Mouse (Mus musculus): ENCODE results near the gene Psmd11. TPM values are rescaled to one million over a fixed set of nuclear protein-coding genes. Genes with fewer than 3 reads are reported as not detected.
A peak's percentile ranks its signal among the peaks of the same experiment; 100 is the strongest.
"Not testable (repeated sequence)": the region's sequence is repeated elsewhere in the genome, so short reads cannot be mapped to it uniquely, and the experiment has no call there.

Psmd11 gene
- total RNA-seq (2021) = 100 to 1,000 TPM; 101 to 118 TPM

GRCm38 (mm10) chr11:80428381-80429008, at the start of gene Psmd11:
Psmd11 (plus strand) TSS chr11:80428615.
- intact Hi-C loops (cut with DNase I) = loop anchor here (5.0 kb wide), 1 partner anchor 244 kb away; no protein-coding TSS in a partner anchor
- peak; percentile 94 to 98 for DNase-seq (ENCODE audit: extremely low spot score in 1 of 2, low spot score in 2 of 2)

- DNase-seq (ENCODE audit: extremely low spot score in 1 of 2, low spot score in 2 of 2); intact Hi-C loops (cut with DNase I): not testable (repeated sequence)
Observed at GRCm38 (mm10) chr11:80379184-80379583, 49.2 kb upstream of the Psmd11 start.

- DNase-seq (ENCODE audit: extremely low spot score in 1 of 2, low spot score in 2 of 2) = peak in 1 of 2 experiments; percentile 33
- intact Hi-C loops (cut with DNase I) = no loop called here
Observed at GRCm38 (mm10) chr11:80382626-80383018, 45.8 kb upstream of the Psmd11 start.

- peak; percentile 98 to 99 for DNase-seq (ENCODE audit: extremely low spot score in 1 of 2, low spot score in 2 of 2)
Observed at GRCm38 (mm10) chr11:80383019-80383625, 45.3 kb upstream of the Psmd11 start, which contains the start of gene Zfp207. Zfp207 (plus strand) TSS chr11:80383279.

GRCm38 (mm10) chr11:80383626-80384046, 44.8 kb upstream of the Psmd11 start:
- intact Hi-C loops (cut with DNase I) = no loop called here
- no peak for DNase-seq (ENCODE audit: extremely low spot score in 1 of 2, low spot score in 2 of 2)

More at GRCm38 (mm10) chr11:80383019-80383625, 45.3 kb upstream of the Psmd11 start, which contains the start of gene Zfp207:
- intact Hi-C loops (cut with DNase I) = no loop called here

- DNase-seq (ENCODE audit: extremely low spot score in 1 of 2, low spot score in 2 of 2) = no peak
- intact Hi-C loops (cut with DNase I) = no loop called here
Observed at GRCm38 (mm10) chr11:80384461-80384860, 44.0 kb upstream of the Psmd11 start.

GRCm38 (mm10) chr11:80385055-80385454, 43.4 kb upstream of the Psmd11 start:
- intact Hi-C loops (cut with DNase I) = no loop called here
- DNase-seq (ENCODE audit: extremely low spot score in 1 of 2, low spot score in 2 of 2) = no peak

- intact Hi-C loops (cut with DNase I) = no loop called here
- DNase-seq (ENCODE audit: extremely low spot score in 1 of 2, low spot score in 2 of 2) = no peak
Observed at GRCm38 (mm10) chr11:80386790-80387189, 41.6 kb upstream of the Psmd11 start.

GRCm38 (mm10) chr11:80389885-80390284, 38.5 kb upstream of the Psmd11 start:
- intact Hi-C loops (cut with DNase I) = loop anchor here (5.0 kb wide), 1 partner anchor 62 kb away; no protein-coding TSS in a partner anchor
- DNase-seq (ENCODE audit: extremely low spot score in 1 of 2, low spot score in 2 of 2) = no peak

- no peak for DNase-seq (ENCODE audit: extremely low spot score in 1 of 2, low spot score in 2 of 2)
- intact Hi-C loops (cut with DNase I) = loop anchor here (5.0 kb wide), 1 partner anchor 61 kb away; no protein-coding TSS in a partner anchor
Observed at GRCm38 (mm10) chr11:80391407-80392120, 36.9 kb upstream of the Psmd11 start.

- DNase-seq (ENCODE audit: extremely low spot score in 1 of 2, low spot score in 2 of 2) = no peak
- intact Hi-C loops (cut with DNase I) = no loop called here
Observed at GRCm38 (mm10) chr11:80395930-80396329, 32.5 kb upstream of the Psmd11 start.

GRCm38 (mm10) chr11:80396617-80397016, 31.8 kb upstream of the Psmd11 start:
- intact Hi-C loops (cut with DNase I) = no loop called here
- DNase-seq (ENCODE audit: extremely low spot score in 1 of 2, low spot score in 2 of 2) = no peak

GRCm38 (mm10) chr11:80407878-80408277, 20.5 kb upstream of the Psmd11 start:
- DNase-seq (ENCODE audit: extremely low spot score in 1 of 2, low spot score in 2 of 2); intact Hi-C loops (cut with DNase I): not testable (repeated sequence)

- DNase-seq (ENCODE audit: extremely low spot score in 1 of 2, low spot score in 2 of 2) = no peak
- intact Hi-C loops (cut with DNase I) = no loop called here
Observed at GRCm38 (mm10) chr11:80410377-80410776, 18.0 kb upstream of the Psmd11 start.

- DNase-seq (ENCODE audit: extremely low spot score in 1 of 2, low spot score in 2 of 2) = no peak
- intact Hi-C loops (cut with DNase I) = no loop called here
Observed at GRCm38 (mm10) chr11:80417085-80417484, 11.3 kb upstream of the Psmd11 start.

- intact Hi-C loops (cut with DNase I) = no loop called here
- DNase-seq (ENCODE audit: extremely low spot score in 1 of 2, low spot score in 2 of 2) = no peak
Observed at GRCm38 (mm10) chr11:80419743-80420142, 8.7 kb upstream of the Psmd11 start.

GRCm38 (mm10) chr11:80420202-80420984, 8.0 kb upstream of the Psmd11 start:
- no peak for DNase-seq (ENCODE audit: extremely low spot score in 1 of 2, low spot score in 2 of 2)
- intact Hi-C loops (cut with DNase I) = no loop called here

- no peak for DNase-seq (ENCODE audit: extremely low spot score in 1 of 2, low spot score in 2 of 2)
- intact Hi-C loops (cut with DNase I) = no loop called here
Observed at GRCm38 (mm10) chr11:80421421-80422047, 6.9 kb upstream of the Psmd11 start.
